ENCODE assay signal across 8 mouse cellular contexts in the genomic region with DNA sequence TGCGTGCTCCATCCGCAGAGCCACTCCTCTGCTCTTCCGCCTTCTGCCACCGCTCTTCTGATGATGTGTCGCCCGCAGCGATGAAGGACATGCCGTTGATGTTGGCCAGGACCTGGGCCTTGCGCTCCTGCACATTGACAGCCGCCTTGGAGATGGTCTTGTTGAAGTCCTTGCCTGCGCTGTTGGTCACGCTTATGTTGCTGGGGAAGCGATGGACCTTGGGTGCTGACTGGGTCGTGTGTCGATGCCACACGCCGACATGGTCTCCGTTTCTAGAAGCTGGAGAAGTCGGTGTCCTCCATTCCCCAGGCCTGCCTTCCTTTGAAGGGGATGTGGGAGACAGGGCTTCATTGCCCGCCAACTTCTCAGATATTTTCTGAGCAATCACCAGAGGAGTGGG. TPM values are rescaled to one million over a fixed set of nuclear protein-coding genes. Genes with fewer than 3 reads are reported as not detected.
DNase-seq lines count a peak whose midpoint lies in the region; ATAC-seq lines count a peak whose summit lies in the region.

No protein-coding gene starts in this region.

- peak overlapping the region; percentile 78 for H3K9ac ChIP-seq in heart, embryonic 14.5 days (ENCODE audit: low read length)
- H3K9ac ChIP-seq in hindbrain, embryonic 11.5 days (ENCODE audit: low read depth, low read length) = peak overlapping the region; percentile 53

- no peaks in the 10 kb centered on the region for H3K27me3 ChIP-seq in heart, embryonic 14.5 days (ENCODE audit: control insufficient read depth, insufficient read depth, low read length)
- peaks cover 5% of the 10 kb centered on the region for H3K27me3 ChIP-seq in hindbrain, embryonic 11.5 days (ENCODE audit: control insufficient read depth, insufficient read depth, low read length)
- peaks cover 60% of the 10 kb centered on the region for H3K27me3 ChIP-seq in midbrain, embryonic 10.5 days (ENCODE audit: low read depth, poor library complexity, severe bottlenecking)

- DNase-seq in heart, postnatal 4 days = no peak
- DNase-seq in hindbrain, embryonic 11.5 days (ENCODE audit: low spot score) = no peak
- no peak for DNase-seq in midbrain, embryonic 10.5 days (ENCODE audit: low spot score)
- DNase-seq in urinary bladder, adult 2 months (ENCODE audit: low spot score) = no peak
- DNase-seq in adrenal gland, postnatal 4 days (ENCODE audit: low spot score in 2 of 2) = no peak

- H3K4me3 ChIP-seq in heart, embryonic 14.5 days (ENCODE audit: control insufficient read depth in 1 of 2, insufficient read depth in 1 of 2, low read depth in 1 of 2, low read length in 2 of 2) = peak overlapping the region; percentile 35 to 40
- H3K4me3 ChIP-seq in hindbrain, embryonic 11.5 days (ENCODE audit: low read depth, low read length) = peak overlapping the region; percentile 46
- peak overlapping the region; percentile 56 for H3K4me3 ChIP-seq in midbrain, embryonic 10.5 days

- 0 out of 2 replicates have a peak, but pooled peaks cover 3% of the 10 kb centered on the region for H3K36me3 ChIP-seq in heart, embryonic 14.5 days (ENCODE audit: control insufficient read depth, insufficient read depth, low read length)
- H3K36me3 ChIP-seq in hindbrain, embryonic 11.5 days (ENCODE audit: control insufficient read depth, insufficient read depth, low read length) = no peaks in the 10 kb centered on the region
- no peaks in the 10 kb centered on the region for H3K36me3 ChIP-seq in midbrain, embryonic 10.5 days

- ATAC-seq in heart, embryonic 14.5 days (ENCODE audit: insufficient number of reproducible peaks, insufficient read depth, low FRiP score, low read depth) = no peak; the same call in 1 of the 2 replicates
- 0 out of 2 replicates have a peak, but pooled peaks have one; percentile 3 for ATAC-seq in common myeloid progenitor, adult 5-6 weeks (replicated peaks; ENCODE audit: low read depth, poor library complexity, severe bottlenecking)
- no peak for ATAC-seq in hindbrain, embryonic 11.5 days (ENCODE audit: low FRiP score)
- ATAC-seq in activated CD4-positive, CD25-positive, alpha-beta regulatory T cell, adult 4 months = no peak

- H3K4me2 ChIP-seq in heart, embryonic 14.5 days (ENCODE audit: low read length) = peak overlapping the region; percentile 76
- peak overlapping the region; percentile 91 for H3K4me2 ChIP-seq in hindbrain, embryonic 11.5 days (replicated peaks; ENCODE audit: low read depth, low read length)

- H3K9me3 ChIP-seq in heart, embryonic 14.5 days (ENCODE audit: control insufficient read depth, low read length) = no peaks in the 10 kb centered on the region; the same call in 1 of the 2 replicates
- H3K9me3 ChIP-seq in hindbrain, embryonic 11.5 days (ENCODE audit: control insufficient read depth, low read length) = no peaks in the 10 kb centered on the region
- no peaks in the 10 kb centered on the region for H3K9me3 ChIP-seq in midbrain, embryonic 10.5 days (replicated peaks)

- H3K27ac ChIP-seq in heart, embryonic 14.5 days (replicated peaks in 1 of 2; ENCODE audit: control insufficient read depth in 1 of 2, insufficient read depth in 1 of 2, low read depth in 2 of 2, low read length in 2 of 2) = peak overlapping the region in 1 of 2 experiments; percentile 96; a peak in 2 of 4 replicates
- H3K27ac ChIP-seq in hindbrain, embryonic 11.5 days (ENCODE audit: low read depth, low read length) = no peak overlapping the region
- H3K27ac ChIP-seq in midbrain, embryonic 10.5 days (replicated peaks) = peak overlapping the region; percentile 65

- 37% methylated on average over 20 of the region's 20 CpGs for WGBS in heart, embryonic 14.5 days
- 44% methylated on average over 20 of the region's 20 CpGs for WGBS in hindbrain, embryonic 11.5 days
- WGBS in midbrain, embryonic 10.5 days = 46% methylated on average over 20 of the region's 20 CpGs

- peaks cover 18 to 36% of the 10 kb centered on the region in 2 experiments for H3K4me1 ChIP-seq in heart, embryonic 14.5 days (ENCODE audit: control insufficient read depth in 2 of 2, insufficient read depth in 2 of 2, low read length in 2 of 2)
- H3K4me1 ChIP-seq in hindbrain, embryonic 11.5 days (replicated peaks; ENCODE audit: control insufficient read depth, insufficient read depth, low read length) = no peaks in the 10 kb centered on the region; the same call in 1 of the 2 replicates
- peaks cover 13% of the 10 kb centered on the region for H3K4me1 ChIP-seq in midbrain, embryonic 10.5 days

RNA-seq across cellular contexts. Expression of a gene that starts 29.3 kb away (rescaled TPM):
- 11.3 and 14.8 TPM in 2 replicates for polyA plus RNA-seq in heart, embryonic 14.5 days (2014; fragmentation: Nextera tagmentation; extraction: Ambion mirVana)
- 10 to 100 TPM; 13.3 to 15.6 TPM for total RNA-seq in heart, postnatal 4 days (2021)
- 0.64 and 1.0 TPM in 2 replicates for total RNA-seq in common myeloid progenitor, adult 5-6 weeks (2017)
- polyA plus RNA-seq in hindbrain, embryonic 11.5 days (2014; fragmentation: Nextera tagmentation; extraction: Ambion mirVana) = 2.3 and 3.4 TPM in 2 replicates
- polyA plus RNA-seq in midbrain, embryonic 10.5 days (2016; fragmentation: Nextera tagmentation; extraction: Ambion mirVana) = 3.2 and 3.3 TPM in 2 replicates
- polyA plus RNA-seq in activated CD4-positive, CD25-positive, alpha-beta regulatory T cell, adult 4 months (2017; shearing (Covaris generic)) = not detected
- 25.7 and 26.4 TPM in 2 replicates for polyA plus RNA-seq in urinary bladder, adult 2 months (2012; rRNA removed)
- 10 to 100 TPM; 11.2 to 11.5 TPM for total RNA-seq in adrenal gland, postnatal 4 days (2021)
